Mouse (Mus musculus) E14TG2a.4 (cell line): Measurements from ENCODE around the gene Adap1.

Source experiments
- H3K27me3 ChIP-seq: 2 replicates; pipeline ENCODE4 v1.6.1; 2014; ENCODE audit warnings: low read length, control low read depth; ENCODE audit not compliant: insufficient read depth
- H3K36me3 ChIP-seq: 2 replicates; pipeline ENCODE4 v1.6.1; 2014; ENCODE audit warnings: low read length, control low read depth; ENCODE audit not compliant: insufficient read depth
- H3K4me1 ChIP-seq: replicated peaks from 2 replicates; pipeline ENCODE4 v1.6.1; 2014; ENCODE audit warnings: low read depth, low read length, control low read depth
- H3K4me3 ChIP-seq: replicated peaks from 2 replicates; pipeline ENCODE4 v1.5.1; 2014; ENCODE audit warnings: mild to moderate bottlenecking, low read length
- H3K9me3 ChIP-seq: 2 replicates; pipeline ENCODE4 v1.6.1; 2014; ENCODE audit warnings: low read length, control low read depth
- CTCF ChIP-seq: conservative IDR thresholded peaks from 2 replicates; pipeline ENCODE4 v1.5.1; 2014; ENCODE audit warnings: low read length
- NANOG ChIP-seq: IDR thresholded peaks from 2 replicates; pipeline ENCODE4 v1.6.1; 2014; ENCODE audit warnings: borderline replicate concordance, low read length, mixed read lengths
- POU5F1 ChIP-seq: IDR thresholded peaks from 2 replicates; pipeline ENCODE4 v1.6.1; 2014; ENCODE audit warnings: low read length, borderline replicate concordance

The Adap1 gene

GRCm38 (mm10) chr5:139323260-139323924 lies 2.0 kb downstream of the Adap1 start:
- no peaks in the 10 kb centered on the region for H3K9me3 ChIP-seq
- H3K4me3 ChIP-seq = peak overlapping the region; percentile 86
- TF ChIP-seq POU5F1 (no peak), CTCF (no peak), NANOG (no peak)
- H3K36me3 ChIP-seq = peaks cover 20% of the 10 kb centered on the region
- peaks cover 19% of the 10 kb centered on the region for H3K27me3 ChIP-seq
- peaks cover 83% of the 10 kb centered on the region for H3K4me1 ChIP-seq

GRCm38 (mm10) chr5:139321331-139321730 lies 4.1 kb downstream of the Adap1 start:
- TF ChIP-seq POU5F1 (no peak), NANOG (no peak), CTCF (no peak)
- no peaks in the 10 kb centered on the region for H3K9me3 ChIP-seq
- H3K27me3 ChIP-seq = peaks cover 19% of the 10 kb centered on the region
- no peak overlapping the region for H3K4me3 ChIP-seq
- peaks cover 86% of the 10 kb centered on the region for H3K4me1 ChIP-seq
- peaks cover 24% of the 10 kb centered on the region for H3K36me3 ChIP-seq

- H3K36me3 ChIP-seq = peaks cover 25% of the 10 kb centered on the region
- peaks cover 82% of the 10 kb centered on the region for H3K4me1 ChIP-seq
- H3K27me3 ChIP-seq = peaks cover 19% of the 10 kb centered on the region
- H3K4me3 ChIP-seq = no peak overlapping the region; the same call in 1 of the 2 replicates
- H3K9me3 ChIP-seq = no peaks in the 10 kb centered on the region
- TF ChIP-seq CTCF = no peak
- no peak for TF ChIP-seq POU5F1
- TF ChIP-seq NANOG = no peak
Observed at GRCm38 (mm10) chr5:139320424-139320823, 5.0 kb downstream of the Adap1 start.

GRCm38 (mm10) chr5:139317751-139318504 lies 7.5 kb downstream of the Adap1 start:
- H3K4me1 ChIP-seq = peaks cover 88% of the 10 kb centered on the region
- H3K9me3 ChIP-seq = no peaks in the 10 kb centered on the region
- peak overlapping the region; percentile 63 for H3K4me3 ChIP-seq
- peaks cover 29% of the 10 kb centered on the region for H3K36me3 ChIP-seq
- H3K27me3 ChIP-seq = no peaks in the 10 kb centered on the region
- TF ChIP-seq POU5F1 = no peak
- no peak for TF ChIP-seq CTCF
- no peak for TF ChIP-seq NANOG

DNA sequence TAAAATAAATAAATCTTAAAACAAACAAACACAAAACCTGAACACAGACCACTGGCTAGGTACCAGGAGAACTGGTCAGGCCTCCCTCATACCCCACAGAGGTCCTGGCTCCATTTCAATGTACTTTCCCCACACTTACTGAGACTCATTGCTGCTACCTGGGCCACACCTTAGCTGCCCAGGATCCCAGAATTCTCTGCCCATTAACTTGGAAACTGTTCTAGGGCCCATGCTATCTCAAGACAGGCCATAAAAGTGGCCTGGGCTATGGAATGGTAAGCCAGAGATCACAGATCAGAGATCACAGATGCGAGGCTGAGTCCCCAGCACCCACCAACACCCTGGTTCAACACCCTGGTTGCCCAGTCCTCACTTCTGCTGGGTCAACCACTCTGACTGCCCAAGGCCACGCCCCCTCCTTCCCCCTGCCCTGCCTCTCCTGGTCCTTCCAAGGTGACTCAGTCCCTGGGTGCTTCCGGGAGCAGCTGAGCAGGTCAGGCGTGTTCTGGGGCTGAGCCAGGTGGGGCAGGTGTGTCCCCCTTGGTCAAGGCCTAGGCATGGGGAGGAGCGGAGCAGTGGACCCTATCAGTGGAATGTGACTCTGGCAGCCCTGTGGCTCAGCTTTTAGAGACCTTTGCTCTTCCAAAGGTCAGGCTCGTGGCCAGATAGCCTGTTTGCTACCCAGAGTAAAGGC lies 8.3 kb downstream of the Adap1 start:
- TF ChIP-seq CTCF (no peak), NANOG (no peak), POU5F1 (no peak)
- peaks cover 26% of the 10 kb centered on the region; the same call in 1 of the 2 replicates for H3K36me3 ChIP-seq
- H3K9me3 ChIP-seq = no peaks in the 10 kb centered on the region
- no peaks in the 10 kb centered on the region for H3K27me3 ChIP-seq
- H3K4me1 ChIP-seq = peaks cover 86% of the 10 kb centered on the region
- H3K4me3 ChIP-seq = peak overlapping the region; percentile 63

GRCm38 (mm10) chr5:139314941-139315642 lies 10.3 kb downstream of the Adap1 start:
- no peak overlapping the region for H3K4me3 ChIP-seq
- no peak for TF ChIP-seq POU5F1
- no peak for TF ChIP-seq NANOG
- no peak for TF ChIP-seq CTCF
- H3K27me3 ChIP-seq = no peaks in the 10 kb centered on the region
- no peaks in the 10 kb centered on the region for H3K9me3 ChIP-seq
- peaks cover 84% of the 10 kb centered on the region for H3K4me1 ChIP-seq
- peaks cover 18% of the 10 kb centered on the region; the same call in 1 of the 2 replicates for H3K36me3 ChIP-seq

GRCm38 (mm10) chr5:139313536-139313935 lies 11.9 kb downstream of the Adap1 start:
- Histone ChIP-seq H3K9me3 (no peaks in the 10 kb centered on the region), H3K4me3 (no peak overlapping the region), H3K27me3 (no peaks in the 10 kb centered on the region), H3K36me3 (peaks cover 28% of the 10 kb centered on the region), H3K4me1 (peaks cover 77% of the 10 kb centered on the region)
- TF ChIP-seq POU5F1 (no peak), NANOG (no peak), CTCF (no peak)

GRCm38 (mm10) chr5:139311822-139312221 lies 13.6 kb downstream of the Adap1 start:
- TF ChIP-seq NANOG (no peak), CTCF (no peak), POU5F1 (no peak)
- Histone ChIP-seq H3K36me3 (peaks cover 38% of the 10 kb centered on the region), H3K4me3 (no peak overlapping the region), H3K4me1 (peaks cover 63% of the 10 kb centered on the region), H3K9me3 (peaks cover under 1% of the 10 kb centered on the region), H3K27me3 (no peaks in the 10 kb centered on the region)
